Mouse (Mus musculus): Measurements from ENCODE around the gene Myo3b. TPM values are rescaled to one million over a fixed set of nuclear protein-coding genes. Genes with fewer than 3 reads are reported as not detected.

Gene Myo3b
- total and polyA plus RNA-seq, 3 experiments: 0.02 TPM; not detected in 2

DNA sequence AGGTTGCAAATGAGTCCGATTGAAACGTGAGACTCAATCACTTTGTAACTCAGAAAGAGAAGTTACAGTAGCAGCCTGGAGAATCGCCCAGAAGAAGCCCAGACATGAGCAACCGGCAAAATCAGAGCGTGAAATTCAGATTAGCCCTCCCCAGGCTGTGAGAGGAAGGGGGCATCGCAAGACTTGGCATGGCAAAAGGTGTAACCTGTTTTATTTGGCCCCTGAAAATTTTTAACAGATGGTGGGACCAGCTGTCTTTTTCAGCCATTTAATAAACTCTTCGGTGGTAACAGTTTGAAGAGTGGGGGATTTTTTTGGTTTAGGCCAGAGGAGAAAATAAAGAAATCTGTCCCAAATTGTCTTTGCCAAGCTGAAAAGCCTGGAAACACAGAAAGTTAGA is 405.2 kb downstream of the Myo3b start:
- no peak for DNase-seq

DNA sequence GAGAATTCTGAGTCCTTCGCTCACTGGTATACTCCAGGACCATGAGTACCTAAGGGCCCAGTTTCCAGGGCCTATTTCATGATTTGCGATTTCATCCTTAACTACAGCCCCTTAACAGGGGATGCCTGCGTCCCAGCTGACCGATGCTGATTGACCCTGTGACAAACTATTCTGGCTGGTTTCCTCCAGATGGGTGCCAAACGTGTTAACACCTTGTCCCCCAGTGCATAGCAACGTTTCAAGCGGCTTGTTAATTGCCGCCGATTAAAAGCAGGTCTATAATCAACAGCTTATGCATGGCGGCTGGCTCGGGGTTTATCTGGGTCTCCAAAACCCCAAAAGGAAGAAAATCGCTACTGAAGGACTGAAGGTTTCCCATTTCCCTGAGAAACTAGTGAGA is 417.3 kb downstream of the Myo3b start:
- no peak for DNase-seq

DNA sequence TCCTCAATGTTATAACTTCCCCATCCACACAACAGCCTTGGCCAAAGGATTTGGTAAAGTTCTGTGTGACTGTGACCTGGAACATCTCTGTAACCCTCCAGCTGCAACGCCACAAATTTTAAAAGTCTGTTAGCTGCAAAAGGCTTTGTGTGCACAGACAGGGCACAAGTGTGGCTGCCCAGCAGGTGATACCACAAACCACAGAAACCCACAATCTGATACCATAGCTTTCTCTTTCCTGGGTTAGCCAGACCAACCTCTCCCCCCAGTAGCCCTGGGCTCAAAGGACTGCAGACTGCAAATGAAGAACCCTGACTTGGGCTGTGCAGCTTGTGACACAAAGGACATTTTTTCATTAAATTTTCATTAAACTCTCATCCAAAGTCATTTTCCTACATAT is 424.7 kb downstream of the Myo3b start:
- DNase-seq: no peak

DNA sequence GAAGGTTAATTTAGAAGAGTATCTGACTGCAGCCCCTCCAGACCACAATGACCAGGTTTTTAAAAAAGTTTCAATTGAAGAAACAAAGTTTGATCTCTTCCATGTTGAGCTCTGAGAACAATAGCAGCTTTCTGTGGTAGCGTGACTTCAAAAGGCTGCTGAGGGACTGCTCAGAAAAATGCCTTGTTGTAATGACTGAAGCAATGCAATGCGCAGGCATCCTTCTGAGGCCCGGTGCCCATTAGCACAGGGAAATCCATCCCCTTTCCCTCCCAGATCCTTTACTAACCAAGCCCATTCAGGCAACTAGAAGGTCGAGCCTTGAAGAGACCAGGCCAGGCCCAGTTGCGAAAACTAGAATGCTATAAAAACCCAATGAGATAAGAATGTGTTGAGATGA is 432.2 kb downstream of the Myo3b start:
- DNase-seq: no peak

DNA sequence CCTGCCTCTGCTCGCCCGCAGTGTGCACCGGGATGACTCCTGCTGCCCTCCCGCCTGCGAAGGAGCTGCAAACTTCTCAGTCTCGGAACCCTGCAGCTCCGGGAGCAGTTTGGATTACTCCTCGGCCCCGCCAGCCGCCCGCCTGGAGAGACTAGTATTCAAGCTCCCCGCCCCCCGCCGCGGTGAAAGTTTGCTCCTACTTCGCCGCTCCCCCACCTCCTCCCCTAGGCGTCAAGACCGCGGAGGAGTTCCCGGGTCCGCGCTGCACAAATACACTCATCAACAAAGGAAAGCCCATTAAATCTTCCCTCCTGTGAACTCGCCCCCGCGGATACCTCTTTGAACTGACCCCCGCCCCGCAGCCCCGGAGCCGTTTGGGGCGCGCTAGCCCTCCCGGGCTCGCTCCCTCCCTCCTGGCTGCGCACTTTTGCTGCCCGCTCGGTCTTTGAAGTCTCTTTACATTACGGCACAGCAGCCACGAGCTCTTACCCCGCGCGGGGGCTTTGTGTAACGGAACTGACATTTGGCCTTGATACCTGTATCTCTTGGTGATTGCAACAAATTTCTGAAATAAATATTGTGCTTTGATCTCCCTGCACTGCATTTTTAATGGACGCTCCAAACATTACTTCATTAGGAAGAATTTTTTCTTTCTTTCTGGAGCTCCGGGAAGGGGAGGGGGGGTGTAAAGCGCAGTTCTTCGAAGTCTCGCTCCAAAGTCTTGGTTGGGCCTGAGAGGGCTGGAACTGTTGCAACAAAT is 433.1 kb downstream of the Myo3b start:
- DNase-seq: peak; percentile 61

Other genes starting within 250 kb of the Myo3b start
- gene Ccdc173, start 249.6 kb upstream of the Myo3b start, total RNA-seq (2021): 1 to 10 TPM; 1.3 to 2.0 TPM
- not detected in 2 replicates for gene Ccdc173, start 249.6 kb upstream of the Myo3b start, polyA plus RNA-seq (2012; rRNA removed)
- gene Phospho2, start 249.5 kb upstream of the Myo3b start, total RNA-seq (2021): 10 to 100 TPM; 22.9 to 25.3 TPM
- 147 and 150 TPM in 2 replicates for gene Phospho2, start 249.5 kb upstream of the Myo3b start, polyA plus RNA-seq (2012; rRNA removed)
- gene Klhl23, start 217.2 kb upstream of the Myo3b start, total RNA-seq (2021): 10 to 100 TPM in 1 of 2 experiments, 1 to 10 TPM in 1; 5.3 to 14.1 TPM
- gene Klhl23, start 217.2 kb upstream of the Myo3b start, polyA plus RNA-seq (2012; rRNA removed): 1.3 and 1.7 TPM in 2 replicates
- 100 to 1,000 TPM; 162 to 194 TPM for gene Ssb, start 177.6 kb upstream of the Myo3b start, total RNA-seq (2021)
- gene Ssb, start 177.6 kb upstream of the Myo3b start, polyA plus RNA-seq (2012; rRNA removed): 0.07 and 0.35 TPM in 2 replicates
- 10 to 100 TPM; 16.2 to 20.4 TPM for gene Mettl5, start 153.5 kb upstream of the Myo3b start, total RNA-seq (2021)
- gene Mettl5, start 153.5 kb upstream of the Myo3b start, polyA plus RNA-seq (2012; rRNA removed): 16.6 and 17.2 TPM in 2 replicates
- gene Ubr3, start 141.9 kb upstream of the Myo3b start, total RNA-seq (2021): 10 to 100 TPM; 75.7 to 83.3 TPM
- gene Ubr3, start 141.9 kb upstream of the Myo3b start, polyA plus RNA-seq (2012; rRNA removed): 10.9 and 18.7 TPM in 2 replicates

Measured in adrenal gland, adult 2 months (tissue).